Mouse (Mus musculus) kidney, adult 2 months (tissue): Measurements from ENCODE around the gene Hoxa5.

Experiments
- CTCF ChIP-seq: fragments of 200-500 bp; conservative IDR thresholded peaks from 2 replicates; pipeline ENCODE4 v1.5.1; 2011; ENCODE audit warnings: low read depth, mild to moderate bottlenecking, control low read depth, low read length, moderate library complexity, mixed read lengths; ENCODE audit not compliant: insufficient read depth, insufficient read length
- POLR2A ChIP-seq: fragments of 200-500 bp; IDR thresholded peaks from one replicate; pipeline ENCODE4 v1.6.1; 2011; ENCODE audit warnings: low read depth, low read length, control low read depth

GRCm38 (mm10) chr6:52194690-52195089 is 9.7 kb downstream of the Hoxa5 start:
- TF ChIP-seq CTCF (no peak), POLR2A (no peak)
